Mouse (Mus musculus): ENCODE data around the gene Cd248. TPM values are rescaled to one million over a fixed set of nuclear protein-coding genes. Genes with fewer than 3 reads are reported as not detected.
A peak's percentile ranks its signal among the peaks of the same experiment; 100 is the strongest.

Gene Cd248
- total RNA-seq, 1 experiment = 9.0 TPM

DNA sequence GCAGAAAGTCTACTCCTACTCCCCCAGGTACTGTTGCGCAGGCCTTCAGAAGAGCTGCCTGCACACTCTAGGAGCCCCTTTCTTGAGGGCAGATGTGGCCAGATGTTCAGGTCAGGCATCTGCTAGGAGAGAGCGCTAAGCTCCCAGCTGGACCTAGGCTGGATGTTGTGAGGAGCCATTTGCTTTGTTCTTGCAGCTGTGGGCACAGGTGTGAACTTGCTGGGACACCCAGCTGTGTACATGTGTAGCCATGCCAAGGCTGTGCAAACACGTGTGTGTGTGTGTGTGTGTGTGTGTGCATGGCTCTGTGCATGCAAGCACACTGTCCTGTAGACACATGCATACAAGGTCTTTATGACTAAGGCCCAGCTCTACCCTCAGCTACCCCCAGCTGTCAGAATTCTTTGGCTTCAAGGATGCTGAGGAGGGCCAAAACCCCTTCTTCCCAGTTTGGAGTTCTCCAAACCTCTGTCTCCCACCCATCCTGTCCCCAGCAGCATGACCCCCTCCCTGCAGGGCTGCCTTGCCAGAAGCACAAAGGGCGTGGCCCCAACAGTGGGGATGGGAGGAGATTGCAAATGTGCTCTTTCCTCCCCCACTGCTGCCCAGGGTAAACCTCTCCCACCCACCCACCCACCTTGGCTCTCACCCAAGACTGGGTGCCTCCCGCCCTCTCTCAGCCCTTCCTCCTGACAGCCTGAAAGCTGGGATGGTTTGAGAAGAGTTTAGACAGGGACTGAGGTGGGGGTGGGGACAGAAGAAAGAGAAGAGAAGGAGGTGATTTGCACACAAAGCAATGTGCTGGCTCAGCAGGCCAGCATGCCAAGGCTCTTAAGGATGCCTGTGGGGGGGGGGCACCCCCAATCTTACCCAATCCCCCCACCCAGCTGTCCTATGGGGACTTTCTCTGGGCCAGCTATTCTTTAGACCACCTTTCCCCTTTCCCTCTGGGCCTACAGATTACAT is 7.2 kb upstream of the Cd248 start:
- Histone ChIP-seq H3K27ac (ENCODE audit: insufficient read depth, low read depth, low read length, poor library complexity, severe bottlenecking) (peak overlapping the region; percentile 59; the same call in 1 of the 2 replicates), H3K4me3 (ENCODE audit: insufficient read depth in 1 of 2, low read depth in 1 of 2, low read length in 2 of 2, poor library complexity in 1 of 2, severe bottlenecking in 1 of 2) (no peak overlapping the region), H3K9me3 (ENCODE audit: control insufficient read depth, insufficient read depth, low read depth, low read length) (no peaks in the 10 kb centered on the region), H3K9ac (ENCODE audit: insufficient read depth, low read depth, low read length, poor library complexity, severe bottlenecking) (peak overlapping the region; percentile 21; the same call in 1 of the 2 replicates), H3K36me3 (ENCODE audit: control insufficient read depth, insufficient read depth, low read length, poor library complexity, severe bottlenecking) (no peaks in the 10 kb centered on the region), H3K4me1 (ENCODE audit: control insufficient read depth in 2 of 2, insufficient read depth in 2 of 2, low read length in 2 of 2, poor library complexity in 1 of 2) (peaks cover 15 to 49% of the 10 kb centered on the region in 2 experiments)
- TF ChIP-seq MAFK (IDR thresholded peaks at IDR 0.05; ENCODE audit: insufficient read depth, low read depth, low read length) (peak; percentile 56; the same call in 1 of the 2 replicates), CHD2 (IDR thresholded peaks at IDR 0.05; ENCODE audit: low read depth, low read length) (no peak), ZNF384 (IDR thresholded peaks at IDR 0.05; ENCODE audit: low read depth, low read length) (no peak), ZC3H11A (IDR thresholded peaks at IDR 0.05; ENCODE audit: borderline replicate concordance, low read depth, low read length) (no peak), HCFC1 (IDR thresholded peaks at IDR 0.05; ENCODE audit: borderline replicate concordance, insufficient read depth, low read length) (no peak)
- in situ Hi-C loops (cut with MboI; ENCODE audit: low sequenced_read_pairs in 2 of 2, unreplicated experiment in 2 of 2) = no loop called here
- no peak for DNase-seq (ENCODE audit: low read depth, low spot score)

DNA sequence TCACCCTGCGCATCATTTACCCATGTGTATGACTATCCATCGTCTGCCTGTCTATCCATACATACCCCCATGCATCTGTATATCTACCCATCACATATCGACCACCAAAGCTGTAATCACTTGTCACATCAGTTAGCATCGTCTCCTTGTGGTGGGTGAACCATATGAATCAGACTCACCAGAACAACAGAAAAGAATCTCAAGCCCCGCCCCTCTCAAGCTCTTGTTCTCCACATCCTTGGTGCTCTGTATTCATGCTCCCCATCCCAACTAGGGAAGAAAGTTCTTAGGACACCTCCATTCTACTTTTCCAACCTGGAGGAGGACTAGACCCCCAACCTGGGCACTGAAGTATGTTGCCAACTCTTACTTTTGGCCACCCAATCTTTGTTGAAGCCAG is 5.8 kb upstream of the Cd248 start:
- Histone ChIP-seq H3K9me3 (ENCODE audit: control insufficient read depth, insufficient read depth, low read depth, low read length) (no peaks in the 10 kb centered on the region), H3K27ac (ENCODE audit: insufficient read depth, low read depth, low read length, poor library complexity, severe bottlenecking) (no peak overlapping the region), H3K36me3 (ENCODE audit: control insufficient read depth, insufficient read depth, low read length, poor library complexity, severe bottlenecking) (no peaks in the 10 kb centered on the region), H3K4me3 (ENCODE audit: insufficient read depth in 1 of 2, low read depth in 1 of 2, low read length in 2 of 2, poor library complexity in 1 of 2, severe bottlenecking in 1 of 2) (no peak overlapping the region), H3K4me1 (ENCODE audit: control insufficient read depth in 2 of 2, insufficient read depth in 2 of 2, low read length in 2 of 2, poor library complexity in 1 of 2) (peaks cover 15 to 51% of the 10 kb centered on the region in 2 experiments), H3K9ac (ENCODE audit: insufficient read depth, low read depth, low read length, poor library complexity, severe bottlenecking) (no peak overlapping the region)
- in situ Hi-C loops (cut with MboI; ENCODE audit: low sequenced_read_pairs in 2 of 2, unreplicated experiment in 2 of 2) = no loop called here
- TF ChIP-seq MAFK (IDR thresholded peaks at IDR 0.05; ENCODE audit: insufficient read depth, low read depth, low read length) (no peak), ZC3H11A (IDR thresholded peaks at IDR 0.05; ENCODE audit: borderline replicate concordance, low read depth, low read length) (no peak), CHD2 (IDR thresholded peaks at IDR 0.05; ENCODE audit: low read depth, low read length) (no peak), ZNF384 (IDR thresholded peaks at IDR 0.05; ENCODE audit: low read depth, low read length) (no peak)
- no peak for DNase-seq (ENCODE audit: low read depth, low spot score)

DNA sequence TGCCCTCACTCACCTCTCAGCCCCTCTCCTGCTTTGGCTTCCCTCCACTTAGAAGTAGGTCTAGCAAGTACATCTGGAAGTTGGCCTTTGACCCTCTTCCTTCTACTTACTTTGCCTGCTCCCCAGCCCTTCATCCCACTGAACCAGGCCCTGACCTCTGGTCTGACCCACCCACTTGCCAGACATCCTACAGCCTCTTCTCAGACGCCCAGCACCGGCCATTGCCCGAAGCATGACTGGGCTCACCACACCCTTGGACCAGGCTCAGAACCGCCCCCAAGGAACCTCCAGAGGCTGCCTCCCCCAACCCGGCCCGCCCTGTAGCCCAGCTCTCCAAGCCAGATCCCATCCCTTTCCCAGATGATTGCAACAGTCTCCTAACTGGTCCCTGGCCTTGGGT is 5.4 kb upstream of the Cd248 start:
- no peak for DNase-seq (ENCODE audit: low read depth, low spot score)
- Histone ChIP-seq H3K9ac (ENCODE audit: insufficient read depth, low read depth, low read length, poor library complexity, severe bottlenecking) (no peak overlapping the region), H3K9me3 (ENCODE audit: control insufficient read depth, insufficient read depth, low read depth, low read length) (no peaks in the 10 kb centered on the region), H3K4me1 (ENCODE audit: control insufficient read depth in 2 of 2, insufficient read depth in 2 of 2, low read length in 2 of 2, poor library complexity in 1 of 2) (peaks cover 14 to 54% of the 10 kb centered on the region in 2 experiments), H3K27ac (ENCODE audit: insufficient read depth, low read depth, low read length, poor library complexity, severe bottlenecking) (no peak overlapping the region), H3K4me3 (ENCODE audit: insufficient read depth in 1 of 2, low read depth in 1 of 2, low read length in 2 of 2, poor library complexity in 1 of 2, severe bottlenecking in 1 of 2) (no peak overlapping the region), H3K36me3 (ENCODE audit: control insufficient read depth, insufficient read depth, low read length, poor library complexity, severe bottlenecking) (no peaks in the 10 kb centered on the region)
- TF ChIP-seq ZC3H11A (IDR thresholded peaks at IDR 0.05; ENCODE audit: borderline replicate concordance, low read depth, low read length) (no peak), ZNF384 (IDR thresholded peaks at IDR 0.05; ENCODE audit: low read depth, low read length) (no peak), MAFK (IDR thresholded peaks at IDR 0.05; ENCODE audit: insufficient read depth, low read depth, low read length) (no peak), HCFC1 (IDR thresholded peaks at IDR 0.05; ENCODE audit: borderline replicate concordance, insufficient read depth, low read length) (no peak), CHD2 (IDR thresholded peaks at IDR 0.05; ENCODE audit: low read depth, low read length) (no peak)
- in situ Hi-C loops (cut with MboI; ENCODE audit: low sequenced_read_pairs in 2 of 2, unreplicated experiment in 2 of 2) = no loop called here

- TF ChIP-seq HCFC1 (IDR thresholded peaks at IDR 0.05; ENCODE audit: borderline replicate concordance, insufficient read depth, low read length) (no peak), ZNF384 (IDR thresholded peaks at IDR 0.05; ENCODE audit: low read depth, low read length) (no peak), ZC3H11A (IDR thresholded peaks at IDR 0.05; ENCODE audit: borderline replicate concordance, low read depth, low read length) (no peak), CHD2 (IDR thresholded peaks at IDR 0.05; ENCODE audit: low read depth, low read length) (no peak), MAFK (IDR thresholded peaks at IDR 0.05; ENCODE audit: insufficient read depth, low read depth, low read length) (no peak)
- Histone ChIP-seq H3K4me3 (ENCODE audit: insufficient read depth in 1 of 2, low read depth in 1 of 2, low read length in 2 of 2, poor library complexity in 1 of 2, severe bottlenecking in 1 of 2) (no peak overlapping the region), H3K27ac (ENCODE audit: insufficient read depth, low read depth, low read length, poor library complexity, severe bottlenecking) (no peak overlapping the region), H3K9me3 (ENCODE audit: control insufficient read depth, insufficient read depth, low read depth, low read length) (no peaks in the 10 kb centered on the region), H3K36me3 (ENCODE audit: control insufficient read depth, insufficient read depth, low read length, poor library complexity, severe bottlenecking) (no peaks in the 10 kb centered on the region), H3K9ac (ENCODE audit: insufficient read depth, low read depth, low read length, poor library complexity, severe bottlenecking) (no peak overlapping the region), H3K4me1 (ENCODE audit: control insufficient read depth in 2 of 2, insufficient read depth in 2 of 2, low read length in 2 of 2, poor library complexity in 1 of 2) (peaks cover 7 to 37% of the 10 kb centered on the region in 2 experiments; a peak in 3 of 4 replicates)
- in situ Hi-C loops (cut with MboI; ENCODE audit: low sequenced_read_pairs in 2 of 2, unreplicated experiment in 2 of 2) = no loop called here
- no peak for DNase-seq (ENCODE audit: low read depth, low spot score)
Measured at GRCm38 (mm10) chr19:5065104-5065503, 2.8 kb upstream of the Cd248 start.

Data from ES-E14 (cell line).